Mouse (Mus musculus): ENCODE results near the gene Rabgap1l. TPM values are rescaled to one million over a fixed set of nuclear protein-coding genes. Genes with fewer than 3 reads are reported as not detected.

The Rabgap1l gene
- polyA plus RNA-seq, 1 experiment from 2014 or later, result 35.9 TPM

GRCm38 (mm10) chr1:160717742-160718141, 75.3 kb downstream of the Rabgap1l start:
- no peak overlapping the region for H3K9ac ChIP-seq (replicated peaks)
- no peak overlapping the region for H3K27ac ChIP-seq (replicated peaks)
- no peaks in the 10 kb centered on the region for H3K27me3 ChIP-seq
- H3K36me3 ChIP-seq, result no peaks in the 10 kb centered on the region
- 22% methylated on average over 3 of the region's 3 CpGs for WGBS
- H3K9me3 ChIP-seq, result no peaks in the 10 kb centered on the region
- no peak for ATAC-seq (replicated peaks)
- H3K4me1 ChIP-seq, result no peaks in the 10 kb centered on the region
- no peak overlapping the region for H3K4me3 ChIP-seq
- no peak overlapping the region for H3K4me2 ChIP-seq (replicated peaks)

DNA sequence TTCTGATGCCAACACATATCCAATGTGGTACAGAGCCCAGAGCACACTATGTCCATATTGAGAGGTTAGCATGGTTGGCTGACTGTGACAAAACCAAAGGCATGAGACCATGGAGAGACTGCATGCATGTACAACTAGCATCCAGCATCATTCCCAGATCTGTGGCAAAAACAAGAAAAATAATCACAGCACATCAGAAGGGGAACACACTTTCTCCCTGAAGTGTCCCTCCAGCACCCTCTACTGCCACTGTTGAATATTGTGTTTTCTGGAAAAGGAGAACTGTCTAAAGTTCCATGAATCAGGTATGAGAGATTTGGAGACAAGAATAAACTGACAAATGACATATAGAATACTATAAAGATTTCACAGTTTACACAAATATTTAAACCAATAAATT, 78.3 kb downstream of the Rabgap1l start:
- Histone ChIP-seq H3K27me3 (no peaks in the 10 kb centered on the region), H3K9ac (replicated peaks) (no peak overlapping the region), H3K4me2 (replicated peaks) (no peak overlapping the region), H3K27ac (replicated peaks) (no peak overlapping the region), H3K4me1 (no peaks in the 10 kb centered on the region), H3K4me3 (no peak overlapping the region), H3K9me3 (no peaks in the 10 kb centered on the region), H3K36me3 (no peaks in the 10 kb centered on the region)
- peak; percentile 55 for ATAC-seq (replicated peaks)

GRCm38 (mm10) chr1:160713887-160714286, 79.1 kb downstream of the Rabgap1l start:
- no peak overlapping the region for H3K27ac ChIP-seq (replicated peaks)
- H3K9me3 ChIP-seq, result no peaks in the 10 kb centered on the region
- H3K36me3 ChIP-seq, result no peaks in the 10 kb centered on the region
- WGBS, result 93% methylated on average over 4 of the region's 4 CpGs
- no peak for ATAC-seq (replicated peaks)
- H3K27me3 ChIP-seq, result no peaks in the 10 kb centered on the region
- no peak overlapping the region for H3K4me3 ChIP-seq
- no peak overlapping the region for H3K9ac ChIP-seq (replicated peaks)
- no peak overlapping the region for H3K4me2 ChIP-seq (replicated peaks)
- no peaks in the 10 kb centered on the region for H3K4me1 ChIP-seq

DNA sequence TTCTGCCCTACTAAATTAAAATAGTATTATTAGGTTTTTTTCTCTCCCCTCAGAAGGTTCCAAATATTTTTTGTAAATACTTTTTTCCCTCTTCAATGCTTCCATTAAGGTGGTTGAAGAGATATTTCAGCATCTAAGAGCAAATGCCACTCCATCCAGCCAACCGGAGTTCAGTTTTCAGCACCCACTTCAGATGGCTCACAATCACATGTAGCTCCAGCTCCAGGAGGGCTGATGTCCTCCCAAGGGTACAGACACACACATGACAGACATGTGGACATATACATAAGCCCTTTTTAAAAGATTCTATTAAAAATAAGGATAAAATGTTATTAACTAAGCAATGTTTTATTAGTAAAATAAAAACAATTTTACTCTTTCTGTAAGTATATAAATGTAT, 79.6 kb downstream of the Rabgap1l start:
- Histone ChIP-seq H3K36me3 (no peaks in the 10 kb centered on the region), H3K27me3 (no peaks in the 10 kb centered on the region), H3K9ac (replicated peaks) (no peak overlapping the region), H3K4me3 (no peak overlapping the region), H3K4me1 (no peaks in the 10 kb centered on the region), H3K27ac (replicated peaks) (no peak overlapping the region), H3K4me2 (replicated peaks) (no peak overlapping the region), H3K9me3 (no peaks in the 10 kb centered on the region)
- WGBS, result 82% methylated on average over 1 of the region's 1 CpGs
- no peak for ATAC-seq (replicated peaks)

DNA sequence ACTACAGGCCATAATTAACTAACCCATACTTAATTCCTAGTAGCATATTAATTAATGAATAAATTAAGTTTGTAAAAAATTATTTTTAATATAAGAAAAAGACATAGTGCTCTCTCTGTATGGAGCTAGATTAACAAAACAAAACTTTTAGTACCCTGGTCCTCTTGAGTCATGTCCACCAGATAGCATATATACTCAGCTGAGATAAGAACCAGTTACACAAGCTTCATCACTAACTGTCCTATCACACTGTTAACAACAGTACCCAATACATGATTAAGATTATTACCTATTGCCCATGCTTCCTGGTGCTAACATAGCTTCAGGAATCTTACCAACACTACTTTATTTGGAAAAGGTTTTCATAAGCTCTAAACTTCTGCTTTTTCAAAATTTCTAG, 82.5 kb downstream of the Rabgap1l start:
- H3K27ac ChIP-seq (replicated peaks), result no peak overlapping the region
- no peak overlapping the region for H3K4me3 ChIP-seq
- no peak for ATAC-seq (replicated peaks)
- H3K4me2 ChIP-seq (replicated peaks), result no peak overlapping the region
- no peaks in the 10 kb centered on the region for H3K36me3 ChIP-seq
- H3K9me3 ChIP-seq, result no peaks in the 10 kb centered on the region
- H3K9ac ChIP-seq (replicated peaks), result no peak overlapping the region
- H3K27me3 ChIP-seq, result no peaks in the 10 kb centered on the region
- no peaks in the 10 kb centered on the region for H3K4me1 ChIP-seq

DNA sequence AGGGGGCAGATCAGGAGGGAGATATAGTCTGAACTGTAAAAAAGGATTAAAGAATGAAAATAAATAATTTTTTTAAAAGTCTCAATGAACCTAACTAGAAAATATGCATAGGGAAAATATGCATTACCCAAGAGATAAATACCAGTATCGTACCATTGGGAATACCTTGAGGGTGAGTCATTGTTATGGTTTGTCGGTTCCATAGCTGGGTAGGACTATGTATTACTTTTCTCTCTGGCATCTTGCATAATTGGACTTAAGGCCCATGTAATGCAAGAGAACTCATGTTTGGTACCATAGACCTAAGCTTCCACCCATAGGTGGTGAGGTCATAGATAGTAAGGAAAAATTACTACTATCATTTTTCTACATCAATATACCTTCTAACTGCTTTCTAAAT, 88.4 kb downstream of the Rabgap1l start:
- no peak for ATAC-seq (replicated peaks)
- no peak overlapping the region for H3K4me2 ChIP-seq (replicated peaks)
- no peaks in the 10 kb centered on the region for H3K9me3 ChIP-seq
- H3K4me3 ChIP-seq, result no peak overlapping the region
- WGBS, result 96% methylated on average over 2 of the region's 2 CpGs
- peaks cover 4% of the 10 kb centered on the region; the same call in 1 of the 2 replicates for H3K36me3 ChIP-seq
- H3K27me3 ChIP-seq, result no peaks in the 10 kb centered on the region
- no peak overlapping the region for H3K9ac ChIP-seq (replicated peaks)
- no peak overlapping the region for H3K27ac ChIP-seq (replicated peaks)
- no peaks in the 10 kb centered on the region for H3K4me1 ChIP-seq

GRCm38 (mm10) chr1:160703813-160704212, 89.2 kb downstream of the Rabgap1l start:
- 99% methylated on average over 6 of the region's 6 CpGs for WGBS
- no peak overlapping the region for H3K9ac ChIP-seq (replicated peaks)
- no peaks in the 10 kb centered on the region for H3K9me3 ChIP-seq
- peaks cover 4% of the 10 kb centered on the region; the same call in 1 of the 2 replicates for H3K36me3 ChIP-seq
- no peaks in the 10 kb centered on the region for H3K27me3 ChIP-seq
- H3K27ac ChIP-seq (replicated peaks), result no peak overlapping the region
- no peaks in the 10 kb centered on the region for H3K4me1 ChIP-seq
- no peak overlapping the region for H3K4me2 ChIP-seq (replicated peaks)
- no peak overlapping the region for H3K4me3 ChIP-seq
- no peak for ATAC-seq (replicated peaks)

GRCm38 (mm10) chr1:160693094-160693447, 99.9 kb downstream of the Rabgap1l start:
- WGBS, result 41% methylated on average over 1 of the region's 1 CpGs
- Histone ChIP-seq H3K27me3 (no peaks in the 10 kb centered on the region), H3K4me1 (peaks cover 6% of the 10 kb centered on the region; the same call in 1 of the 2 replicates), H3K9me3 (no peaks in the 10 kb centered on the region), H3K4me2 (replicated peaks) (no peak overlapping the region), H3K36me3 (no peaks in the 10 kb centered on the region), H3K4me3 (no peak overlapping the region), H3K27ac (replicated peaks) (no peak overlapping the region), H3K9ac (replicated peaks) (no peak overlapping the region)
- peak; percentile 95 for ATAC-seq (replicated peaks)

DNA sequence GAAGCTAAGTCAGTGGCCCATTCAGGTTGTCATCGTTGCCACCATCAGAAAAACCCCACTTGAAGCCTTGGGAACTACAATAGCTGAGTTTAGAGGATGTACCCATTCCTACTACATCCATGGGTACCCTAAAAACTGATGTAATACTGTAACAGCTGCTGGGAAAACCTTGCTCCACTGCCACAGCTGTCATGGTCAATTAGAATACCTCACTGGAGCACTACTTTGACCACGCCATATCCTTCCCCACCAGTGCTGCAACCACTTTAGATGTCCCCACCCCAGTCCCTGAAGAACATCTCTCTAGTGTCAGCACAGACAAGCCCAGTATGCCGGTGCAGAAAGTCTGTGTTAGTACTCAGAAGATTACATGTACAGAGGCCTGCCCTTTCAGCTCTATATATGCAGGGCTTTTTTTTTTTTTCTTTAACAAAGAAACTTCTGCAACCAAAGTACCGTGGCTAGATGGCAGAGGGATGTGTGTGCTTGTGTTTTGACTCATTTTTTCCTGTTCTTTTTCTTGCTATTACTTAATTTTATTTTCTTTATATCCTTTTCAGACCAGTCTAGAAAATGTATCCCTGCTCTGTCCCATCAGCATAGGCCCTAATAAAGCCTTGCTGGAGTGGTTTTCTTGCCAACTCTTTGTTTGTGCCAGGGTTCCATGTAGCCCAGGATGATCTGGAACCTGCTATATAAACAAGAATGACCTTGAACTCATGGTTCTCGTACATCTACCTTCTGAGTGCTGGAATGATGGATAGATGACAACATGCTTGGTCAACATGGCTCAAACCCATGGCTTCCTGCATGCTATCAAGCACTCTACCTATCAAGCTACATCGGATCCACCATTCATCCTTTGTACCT, 100.6 kb downstream of the Rabgap1l start:
- ATAC-seq (replicated peaks), result no peak
- no peaks in the 10 kb centered on the region for H3K9me3 ChIP-seq
- peaks cover 6% of the 10 kb centered on the region; the same call in 1 of the 2 replicates for H3K4me1 ChIP-seq
- no peaks in the 10 kb centered on the region for H3K27me3 ChIP-seq
- H3K4me3 ChIP-seq, result no peak overlapping the region
- WGBS, result 83% methylated on average over 6 of the region's 6 CpGs
- no peak overlapping the region for H3K9ac ChIP-seq (replicated peaks)
- no peak overlapping the region for H3K27ac ChIP-seq (replicated peaks)
- H3K4me2 ChIP-seq (replicated peaks), result no peak overlapping the region
- H3K36me3 ChIP-seq, result no peaks in the 10 kb centered on the region

- no peak for ATAC-seq (replicated peaks)
- Histone ChIP-seq H3K4me3 (no peak overlapping the region), H3K4me2 (replicated peaks) (no peak overlapping the region), H3K4me1 (peaks cover 6% of the 10 kb centered on the region; the same call in 1 of the 2 replicates), H3K9ac (replicated peaks) (no peak overlapping the region), H3K27me3 (no peaks in the 10 kb centered on the region), H3K27ac (replicated peaks) (no peak overlapping the region), H3K9me3 (no peaks in the 10 kb centered on the region), H3K36me3 (no peaks in the 10 kb centered on the region)
- 100% methylated on average over 1 of the region's 1 CpGs for WGBS
These were observed 101.8 kb downstream of the Rabgap1l start for GRCm38 (mm10) chr1:160691196-160691590.

GRCm38 (mm10) chr1:160690516-160691195, 102.4 kb downstream of the Rabgap1l start:
- no peak for ATAC-seq (replicated peaks)
- Histone ChIP-seq H3K4me2 (replicated peaks) (no peak overlapping the region), H3K4me3 (no peak overlapping the region), H3K4me1 (peaks cover 6% of the 10 kb centered on the region; the same call in 1 of the 2 replicates), H3K9me3 (no peaks in the 10 kb centered on the region), H3K27me3 (no peaks in the 10 kb centered on the region), H3K36me3 (no peaks in the 10 kb centered on the region), H3K27ac (replicated peaks) (no peak overlapping the region), H3K9ac (replicated peaks) (no peak overlapping the region)
- whole genome bisulfite sequencing, result 90% methylated on average over 7 of the region's 7 CpGs

DNA sequence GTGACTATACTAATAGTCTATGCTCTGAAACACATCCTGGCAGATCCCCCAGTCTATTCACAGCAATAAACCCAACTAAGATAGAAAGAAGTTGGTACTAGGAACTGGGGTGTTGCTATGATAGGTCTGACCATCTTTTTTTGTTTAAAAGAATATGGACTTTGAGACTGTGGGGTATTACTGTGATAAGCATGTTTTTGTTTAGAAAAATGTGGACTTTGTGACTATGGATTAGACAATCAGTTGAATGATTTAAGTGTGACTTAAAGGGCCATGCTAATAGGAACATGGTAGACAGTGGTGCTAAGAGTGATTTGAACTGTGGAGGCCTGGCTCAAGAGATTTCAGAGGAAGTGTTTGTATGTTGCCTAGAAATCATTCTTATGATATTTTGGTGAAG, 103.5 kb downstream of the Rabgap1l start:
- H3K27me3 ChIP-seq, result no peaks in the 10 kb centered on the region
- peaks cover 6% of the 10 kb centered on the region; the same call in 1 of the 2 replicates for H3K4me1 ChIP-seq
- H3K36me3 ChIP-seq, result no peaks in the 10 kb centered on the region
- H3K9ac ChIP-seq (replicated peaks), result no peak overlapping the region
- no peaks in the 10 kb centered on the region for H3K9me3 ChIP-seq
- no peak overlapping the region for H3K4me3 ChIP-seq
- no peak overlapping the region for H3K4me2 ChIP-seq (replicated peaks)
- ATAC-seq (replicated peaks), result no peak
- H3K27ac ChIP-seq (replicated peaks), result no peak overlapping the region
